Mouse (Mus musculus): Measurements from ENCODE around the gene Nt5m.

The Nt5m gene

DNA sequence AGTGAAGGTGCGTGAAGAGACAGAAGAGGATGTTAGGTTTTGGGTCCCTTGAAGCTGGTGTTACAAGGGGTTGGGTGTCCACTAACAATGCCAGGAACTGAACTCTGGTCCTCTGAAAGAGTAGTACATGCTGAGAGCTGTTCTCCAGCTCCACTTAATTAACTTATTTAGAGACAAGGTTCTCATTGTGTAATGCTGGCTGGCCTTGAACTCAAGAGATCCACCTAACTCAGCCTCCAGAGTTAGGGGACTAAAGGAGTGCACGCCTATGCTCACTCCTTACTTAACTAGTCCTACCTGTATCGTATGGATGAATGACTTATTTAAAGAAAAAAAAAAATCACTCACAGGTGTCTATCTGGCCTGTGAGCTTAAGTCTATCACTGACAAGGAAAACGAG lies 821 bp upstream of the Nt5m start:
- in situ Hi-C loops (cut with MboI; ENCODE audit: low sequenced_read_pairs) = no loop called here

DNA sequence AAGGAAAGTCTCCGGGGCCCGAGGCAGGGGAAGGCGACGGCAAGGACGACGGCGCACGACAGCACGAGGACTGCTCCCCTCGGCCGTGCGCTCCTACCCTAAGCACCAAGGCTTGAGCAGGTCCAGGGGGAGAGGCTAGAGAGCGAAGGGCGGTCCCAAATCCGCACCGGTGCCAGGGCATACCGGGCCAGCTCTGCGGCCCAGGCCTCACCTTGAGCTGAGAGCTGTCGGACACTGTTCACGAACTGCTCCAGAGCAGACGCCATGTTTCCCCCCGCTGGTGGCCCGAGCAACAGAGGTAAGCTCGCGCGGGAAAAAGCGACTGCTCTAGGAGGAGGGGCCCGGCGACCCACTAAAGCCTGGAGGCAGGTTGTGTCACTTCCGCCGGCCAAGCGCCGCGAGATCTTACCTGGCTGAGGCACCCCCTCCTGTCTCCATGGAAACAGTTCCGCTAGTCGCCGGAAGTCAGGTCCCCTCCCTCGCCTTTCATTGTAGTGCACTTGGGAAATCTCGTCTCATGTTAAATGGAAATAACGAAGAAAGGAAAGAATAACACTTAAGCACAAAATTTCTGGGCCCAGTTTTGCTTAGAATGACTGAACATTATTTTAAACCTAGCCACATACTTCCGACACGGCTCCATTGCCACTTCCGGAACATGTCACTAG lies 346 bp downstream of the Nt5m start, which contains the start of gene Cops3:
Gene Cops3, minus strand, starts transcription at position 380 of the 668 bp plus-strand sequence.
- in situ Hi-C loops (cut with MboI; ENCODE audit: low sequenced_read_pairs) = no loop called here

DNA sequence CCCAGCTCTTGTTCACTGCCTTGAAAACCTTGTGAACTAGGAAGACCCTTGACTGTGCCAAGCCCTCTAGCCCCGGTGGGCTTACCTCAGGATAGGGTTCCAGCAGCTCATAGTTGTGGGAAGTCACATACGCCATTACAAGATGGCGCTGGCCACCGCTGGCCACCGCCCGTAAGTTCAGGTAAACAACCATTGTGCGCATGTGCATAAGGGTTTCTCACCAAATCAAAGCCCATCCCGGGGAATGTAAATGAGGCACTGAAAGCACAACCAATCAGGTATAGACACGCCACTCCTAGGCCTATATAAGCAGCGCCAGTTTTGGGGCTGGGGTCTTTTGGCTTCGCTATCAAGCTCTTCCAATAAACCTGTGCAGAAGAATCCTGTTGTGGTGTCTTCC lies 7.1 kb downstream of the Nt5m start:
- in situ Hi-C loops (cut with MboI; ENCODE audit: low sequenced_read_pairs) = no loop called here

DNA sequence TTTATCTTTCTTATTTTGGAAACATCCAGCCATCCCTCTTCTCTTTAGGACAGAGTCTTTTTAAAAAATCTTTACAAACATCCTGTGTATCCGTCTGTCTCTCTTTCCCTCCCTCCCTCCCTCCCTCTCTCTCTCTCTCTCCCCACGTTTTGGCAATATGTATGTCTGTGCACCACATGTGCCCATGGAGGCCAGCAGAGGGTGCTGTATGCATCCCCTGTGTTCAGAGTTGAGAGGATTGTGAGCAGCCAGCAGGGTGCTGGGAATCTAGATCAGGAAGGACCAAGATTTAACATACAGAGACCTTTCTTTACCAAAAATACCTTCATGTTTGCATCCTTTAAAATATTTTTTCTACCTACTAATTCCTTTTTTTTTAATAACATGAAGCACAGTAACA lies 7.9 kb downstream of the Nt5m start:
- in situ Hi-C loops (cut with MboI; ENCODE audit: low sequenced_read_pairs) = no loop called here

DNA sequence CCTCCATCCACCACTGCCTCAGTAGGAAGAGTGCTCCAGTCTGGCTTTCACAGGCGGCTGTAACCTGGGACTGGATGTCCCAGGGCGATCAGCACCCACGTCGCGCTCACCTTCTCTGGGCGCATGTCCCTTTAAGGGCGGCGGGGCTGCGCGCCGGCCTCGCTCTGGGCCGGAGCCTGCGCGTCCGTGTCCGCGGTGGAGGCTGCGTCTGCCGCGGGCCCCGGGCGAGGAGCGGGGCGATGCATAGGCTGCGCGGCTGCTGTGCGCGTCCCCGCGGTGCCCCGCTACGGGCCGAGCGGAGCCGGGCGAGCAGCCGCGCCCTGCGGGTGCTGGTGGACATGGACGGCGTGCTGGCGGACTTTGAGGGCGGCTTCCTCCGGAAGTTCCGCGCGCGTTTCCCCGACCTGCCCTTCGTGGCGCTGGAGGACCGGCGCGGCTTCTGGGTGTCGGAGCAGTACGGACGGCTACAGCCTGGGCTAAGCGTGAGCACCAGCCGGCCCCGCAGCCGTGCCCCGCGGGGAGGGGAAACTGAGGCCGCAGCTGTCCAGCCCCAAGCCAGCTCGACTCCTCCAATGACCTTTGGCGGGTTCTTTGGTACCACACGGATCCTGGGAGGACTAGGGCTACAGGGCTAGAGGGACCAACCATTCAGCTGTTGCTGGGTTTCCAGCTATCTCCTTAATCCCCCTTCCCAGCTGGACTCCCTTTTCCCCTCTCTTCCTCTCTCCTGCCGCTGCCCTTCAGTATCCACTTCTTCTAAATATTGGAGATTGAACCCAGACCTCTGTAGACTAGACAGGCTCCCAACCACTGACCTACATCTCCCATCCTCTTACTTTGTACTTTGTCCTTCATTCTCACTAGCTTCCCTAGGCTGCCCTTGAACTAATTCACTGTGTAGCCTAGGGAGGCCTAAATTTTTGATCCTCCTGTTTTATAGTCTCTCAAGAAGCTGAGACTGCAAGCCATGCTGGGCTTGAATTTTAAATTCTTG lies 8.9 kb downstream of the Nt5m start:
- in situ Hi-C loops (cut with MboI; ENCODE audit: low sequenced_read_pairs) = no loop called here

DNA sequence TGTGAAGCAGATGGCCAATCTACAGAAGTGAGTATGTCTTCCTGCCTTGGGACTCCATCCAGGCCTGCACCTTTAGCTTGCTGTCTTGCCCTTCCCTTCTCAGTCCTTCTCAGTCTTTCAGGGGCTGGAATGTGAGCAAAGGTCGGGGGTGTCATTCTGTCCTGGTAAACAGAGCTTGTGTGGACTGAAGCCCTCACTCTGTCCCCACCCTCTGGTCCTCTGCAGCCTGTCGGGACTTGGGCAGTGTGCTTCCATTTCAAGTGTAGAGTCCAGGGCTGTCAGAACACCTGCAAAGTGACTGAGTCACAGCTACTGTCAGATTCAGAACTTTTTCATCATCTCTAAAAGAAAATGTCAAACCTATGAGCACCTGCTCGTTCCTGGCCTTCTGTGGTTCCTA lies 13.6 kb downstream of the Nt5m start:
- in situ Hi-C loops (cut with MboI; ENCODE audit: low sequenced_read_pairs) = no loop called here

DNA sequence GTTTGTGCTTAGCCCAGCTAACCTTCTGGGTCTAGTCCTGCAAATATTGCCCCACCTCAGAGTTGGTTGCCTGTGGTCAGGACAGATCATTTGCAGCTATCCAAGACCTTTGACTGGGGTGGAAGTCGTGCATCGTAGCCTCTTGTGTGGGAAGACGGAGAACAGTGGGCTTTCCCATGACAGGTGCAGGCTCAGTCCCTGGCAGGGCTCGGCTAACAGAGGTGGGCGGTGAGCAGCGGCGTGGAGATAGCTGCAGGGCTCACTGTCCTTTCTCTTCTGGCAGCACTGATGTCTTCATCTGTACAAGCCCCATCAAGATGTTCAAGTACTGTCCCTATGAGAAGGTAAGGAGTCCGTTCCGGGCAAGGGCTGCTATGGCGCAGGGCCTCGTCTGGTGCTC lies 21.2 kb downstream of the Nt5m start:
- in situ Hi-C loops (cut with MboI; ENCODE audit: low sequenced_read_pairs) = no loop called here

DNA sequence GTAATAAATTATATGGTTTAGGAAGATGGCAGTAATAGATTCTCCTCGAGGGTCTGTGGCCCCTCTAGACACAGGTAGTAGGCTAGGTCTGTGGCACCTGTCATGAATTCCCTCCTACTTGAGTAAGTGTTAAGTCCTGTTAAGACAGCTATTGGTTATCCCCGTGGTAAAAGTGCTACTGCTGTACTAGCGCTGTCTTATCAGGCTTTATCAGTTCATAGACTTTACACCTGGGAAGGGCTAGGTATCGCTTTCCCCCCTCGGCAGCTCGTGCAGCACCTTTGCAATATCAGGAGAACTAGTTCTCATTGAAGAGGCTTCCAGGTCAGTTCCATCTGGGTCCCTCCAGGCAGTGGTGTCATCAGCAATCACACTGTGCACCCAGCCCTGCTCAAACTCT lies 25.1 kb downstream of the Nt5m start:
- in situ Hi-C loops (cut with MboI; ENCODE audit: low sequenced_read_pairs) = no loop called here

DNA sequence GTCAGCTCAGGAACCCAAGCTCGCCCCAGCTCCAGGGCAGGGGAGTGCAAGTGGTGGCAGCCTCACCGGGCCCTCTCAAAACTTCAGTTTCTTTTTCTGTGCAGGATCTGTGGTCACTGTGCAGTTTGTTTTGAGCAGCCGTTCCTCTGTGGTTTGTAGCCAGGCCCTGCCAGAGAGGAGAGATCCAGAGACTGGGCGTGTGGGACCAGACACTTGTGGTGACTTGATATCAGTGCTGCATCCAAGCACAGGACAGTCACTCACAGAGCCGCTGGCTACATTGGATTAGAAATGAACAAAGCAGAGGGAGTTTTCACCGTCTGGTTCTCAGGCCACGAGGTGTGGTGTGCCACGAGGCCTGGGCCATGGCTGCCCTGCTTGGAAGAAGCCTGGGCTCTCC lies 32.9 kb downstream of the Nt5m start:
- in situ Hi-C loops (cut with MboI; ENCODE audit: low sequenced_read_pairs) = loop anchor here (10.0 kb wide), 1 partner anchor 203 kb away; no protein-coding TSS in a partner anchor

DNA sequence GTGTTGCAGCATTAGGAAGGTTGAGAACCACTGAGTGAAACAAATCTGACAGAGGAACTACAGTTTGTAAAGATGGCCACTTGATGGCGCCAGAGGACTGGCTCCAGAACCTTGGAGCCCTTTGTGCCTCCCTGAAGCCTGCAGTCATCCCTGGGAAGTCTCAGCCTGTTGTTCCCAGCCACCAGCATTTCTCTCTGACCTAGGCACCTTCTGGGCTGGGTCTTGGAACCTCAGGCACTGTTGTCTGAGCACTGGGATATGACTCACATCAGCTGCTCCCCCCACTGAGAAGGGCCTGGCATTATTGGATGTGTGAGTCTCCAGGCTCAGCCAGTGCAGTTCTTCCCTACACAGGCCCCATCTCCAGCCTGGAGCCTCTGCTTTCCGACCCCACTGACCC lies 40.8 kb downstream of the Nt5m start:
- in situ Hi-C loops (cut with MboI; ENCODE audit: low sequenced_read_pairs) = no loop called here

DNA sequence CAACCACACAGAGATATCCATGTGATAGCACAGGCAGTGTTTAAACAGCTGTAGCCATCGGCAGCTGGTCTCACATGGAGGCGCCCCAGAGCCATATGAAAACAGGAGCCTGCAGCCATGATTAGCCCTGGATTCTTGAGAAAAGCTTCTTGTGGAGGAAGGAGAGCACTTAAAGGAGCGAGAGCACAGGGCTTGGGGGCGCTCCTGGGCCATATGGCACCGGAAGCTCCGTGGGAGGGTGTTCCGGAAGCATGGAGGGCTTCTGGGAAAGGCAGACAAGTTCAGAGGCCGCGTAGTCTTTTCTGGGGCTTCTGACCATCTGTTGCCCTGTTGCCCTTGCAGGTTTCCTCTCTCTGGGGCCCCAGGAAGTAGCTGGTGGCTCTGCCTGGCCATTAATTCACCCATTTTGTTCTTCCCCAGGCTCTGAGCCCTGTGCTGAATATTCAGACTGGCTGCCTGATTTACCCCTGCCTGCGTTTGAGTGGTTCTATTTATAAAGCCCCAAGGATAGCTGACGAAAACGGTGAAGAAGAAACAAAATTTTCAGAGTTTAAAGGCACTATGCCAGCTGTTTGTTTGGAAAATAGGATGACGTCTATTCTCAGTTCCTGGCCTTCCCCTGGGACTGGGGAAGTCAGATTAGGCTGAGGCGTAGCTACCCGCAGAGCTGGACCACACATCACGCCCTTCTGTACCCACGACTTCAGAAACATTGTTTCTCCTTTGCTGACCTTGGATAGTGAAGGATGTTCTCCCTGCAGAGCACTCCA lies 46.2 kb downstream of the Nt5m start:
- in situ Hi-C loops (cut with MboI; ENCODE audit: low sequenced_read_pairs) = no loop called here

DNA sequence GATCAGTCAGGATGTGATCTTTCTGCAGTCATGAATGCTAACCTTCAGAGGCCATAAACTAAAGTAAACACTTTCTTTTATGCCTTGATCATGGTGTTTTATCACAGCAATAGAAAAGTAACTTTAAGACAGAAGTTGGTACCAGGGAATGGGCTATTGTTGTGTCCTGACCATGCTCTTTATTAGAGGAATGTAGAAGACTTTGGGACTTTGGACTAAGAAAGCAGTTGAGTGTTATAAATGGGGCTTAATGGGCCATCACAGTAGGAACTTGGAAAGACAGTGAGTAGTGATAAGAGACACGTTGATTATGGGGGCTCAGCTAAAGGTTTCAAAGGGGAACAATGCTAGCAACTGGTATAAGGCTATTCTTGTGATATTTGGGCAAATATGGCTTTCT lies 47.7 kb downstream of the Nt5m start:
- in situ Hi-C loops (cut with MboI; ENCODE audit: low sequenced_read_pairs) = no loop called here

DNA sequence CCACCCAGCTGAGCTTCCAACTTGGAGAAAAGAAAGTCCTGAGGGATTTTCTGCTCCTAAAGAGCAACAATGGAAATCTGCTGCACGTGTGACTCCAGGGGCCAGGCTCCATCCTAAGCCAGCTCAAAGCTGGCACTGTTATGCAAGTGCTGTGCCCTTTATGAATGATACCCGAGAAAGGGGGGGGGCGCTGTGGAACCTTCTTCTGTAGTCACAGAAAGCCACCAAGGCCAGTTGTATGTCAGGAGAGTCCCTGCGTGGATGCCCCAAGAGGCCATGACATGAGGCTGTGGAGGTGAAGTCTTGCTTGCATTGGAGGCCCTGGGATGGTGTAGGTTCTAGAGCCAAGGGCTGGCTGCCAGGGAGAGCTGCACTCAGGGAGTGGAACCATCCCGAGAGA lies 48.9 kb downstream of the Nt5m start:
- in situ Hi-C loops (cut with MboI; ENCODE audit: low sequenced_read_pairs) = no loop called here

DNA sequence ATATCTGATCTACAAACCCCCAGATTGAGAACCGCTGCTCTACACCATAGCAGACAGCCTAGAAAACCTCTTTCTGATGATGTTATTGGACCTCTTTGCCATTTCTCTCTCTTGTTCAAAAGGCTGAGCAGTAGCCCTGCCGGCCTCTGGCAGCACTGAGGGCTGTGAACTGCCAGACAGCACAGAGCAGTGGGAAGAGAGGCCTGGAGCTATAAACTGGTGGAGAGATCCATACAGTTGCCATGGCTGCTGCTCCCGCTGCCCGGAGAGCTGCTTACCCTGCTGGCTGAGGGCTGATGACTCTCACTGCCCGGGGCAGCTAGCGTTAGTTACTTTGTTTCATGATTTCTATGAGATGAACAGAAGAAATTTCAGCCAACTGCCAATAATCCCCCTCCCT lies 52.6 kb downstream of the Nt5m start:
- in situ Hi-C loops (cut with MboI; ENCODE audit: low sequenced_read_pairs) = no loop called here

DNA sequence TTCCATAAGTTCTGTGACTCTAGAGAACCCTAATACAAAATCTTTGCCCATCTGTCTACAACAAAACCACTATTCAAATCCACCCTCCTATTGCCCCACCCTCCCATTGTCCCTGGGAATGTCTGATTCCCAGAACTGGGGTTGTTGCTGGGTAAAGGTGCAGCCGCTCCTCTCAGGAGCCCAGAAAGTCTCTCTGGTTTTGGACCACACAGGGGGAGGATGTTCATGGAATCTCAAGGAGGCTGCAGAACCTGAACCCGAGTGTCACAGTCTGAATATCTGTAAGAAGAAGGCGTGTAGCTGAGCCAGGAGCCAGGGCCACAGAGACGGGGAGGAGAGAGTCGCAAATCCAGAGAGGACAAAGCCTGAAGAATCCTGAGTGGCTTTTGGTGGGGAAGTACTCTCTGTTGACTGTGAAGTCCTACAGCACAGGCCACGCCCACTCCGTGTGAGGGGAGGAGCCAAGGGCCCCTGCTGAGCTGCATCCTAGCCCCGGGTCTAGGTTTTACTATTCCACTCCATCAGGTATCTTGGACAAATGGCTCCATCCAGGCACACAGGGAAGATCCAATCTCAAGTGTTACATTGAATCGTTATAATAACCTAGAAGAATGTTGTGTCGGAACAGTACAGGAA lies 54.0 kb downstream of the Nt5m start:
- in situ Hi-C loops (cut with MboI; ENCODE audit: low sequenced_read_pairs) = no loop called here

DNA sequence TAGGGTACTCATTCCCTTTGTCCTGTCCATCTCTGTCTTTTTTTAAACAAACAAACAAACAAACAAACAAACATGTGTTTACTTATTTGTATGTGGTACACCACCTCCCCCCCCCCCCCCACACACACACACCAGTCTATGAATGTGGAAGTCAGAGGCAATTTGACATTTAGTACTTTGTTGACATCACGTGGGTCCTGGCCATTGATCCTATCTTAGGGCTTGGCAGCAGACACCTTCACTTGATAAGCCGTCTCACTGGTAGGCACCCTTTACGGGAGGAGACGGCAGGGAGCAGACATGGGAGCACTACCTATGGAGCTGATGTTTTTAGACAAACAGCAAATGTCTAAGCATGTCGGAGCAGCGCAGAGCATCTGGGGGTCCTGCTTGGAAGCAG lies 55.7 kb downstream of the Nt5m start:
- in situ Hi-C loops (cut with MboI; ENCODE audit: low sequenced_read_pairs) = no loop called here

DNA sequence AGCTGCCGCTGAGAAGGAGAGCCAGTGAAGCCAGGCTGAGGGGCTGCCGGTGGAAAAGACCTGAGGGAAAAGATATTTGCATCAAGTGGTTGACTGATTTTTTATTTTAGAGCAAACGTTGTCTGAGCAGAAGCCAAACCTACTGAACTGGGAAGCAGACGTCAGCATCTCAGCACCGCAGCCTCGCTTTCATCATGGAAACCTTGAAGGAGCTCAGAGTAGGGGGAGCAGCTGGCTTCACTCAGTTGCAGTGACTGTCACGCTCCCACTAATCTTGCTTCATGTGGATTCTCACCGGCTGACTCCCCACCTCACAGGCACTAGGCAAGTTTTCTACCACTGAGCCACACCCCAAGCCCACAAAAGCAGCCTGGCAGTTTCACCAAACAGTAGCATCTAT lies 56.1 kb downstream of the Nt5m start:
- in situ Hi-C loops (cut with MboI; ENCODE audit: low sequenced_read_pairs) = no loop called here

DNA sequence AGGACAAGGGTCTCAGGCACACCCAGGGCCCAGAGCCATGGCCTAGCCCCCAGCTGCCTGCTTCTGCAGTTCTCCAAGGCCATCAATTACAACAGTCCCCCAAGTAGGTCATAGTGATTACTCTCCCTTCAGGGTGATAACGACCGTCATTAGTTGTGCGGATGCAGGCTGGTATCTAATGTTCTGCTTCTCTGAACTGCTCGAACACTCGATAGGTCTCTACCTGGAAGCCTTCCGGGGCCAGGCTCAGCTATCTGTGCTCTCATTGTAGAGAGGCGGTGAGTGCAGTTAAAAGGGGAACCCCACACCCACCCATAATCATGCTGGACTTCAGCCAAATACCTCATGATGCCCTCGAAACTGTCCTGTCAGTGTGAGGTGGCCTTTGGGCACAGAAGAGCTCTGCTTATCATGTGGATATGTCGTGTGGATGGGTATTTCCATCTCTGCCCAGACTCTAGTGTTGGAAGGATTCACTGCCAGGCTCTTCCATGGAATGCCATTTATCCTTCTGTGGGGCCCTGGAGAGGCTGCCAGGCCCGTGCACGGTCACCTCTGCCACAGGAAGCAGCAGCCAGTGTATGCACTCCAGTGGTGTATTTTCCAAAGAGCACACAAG lies 58.8 kb downstream of the Nt5m start:
- in situ Hi-C loops (cut with MboI; ENCODE audit: low sequenced_read_pairs) = no loop called here

DNA sequence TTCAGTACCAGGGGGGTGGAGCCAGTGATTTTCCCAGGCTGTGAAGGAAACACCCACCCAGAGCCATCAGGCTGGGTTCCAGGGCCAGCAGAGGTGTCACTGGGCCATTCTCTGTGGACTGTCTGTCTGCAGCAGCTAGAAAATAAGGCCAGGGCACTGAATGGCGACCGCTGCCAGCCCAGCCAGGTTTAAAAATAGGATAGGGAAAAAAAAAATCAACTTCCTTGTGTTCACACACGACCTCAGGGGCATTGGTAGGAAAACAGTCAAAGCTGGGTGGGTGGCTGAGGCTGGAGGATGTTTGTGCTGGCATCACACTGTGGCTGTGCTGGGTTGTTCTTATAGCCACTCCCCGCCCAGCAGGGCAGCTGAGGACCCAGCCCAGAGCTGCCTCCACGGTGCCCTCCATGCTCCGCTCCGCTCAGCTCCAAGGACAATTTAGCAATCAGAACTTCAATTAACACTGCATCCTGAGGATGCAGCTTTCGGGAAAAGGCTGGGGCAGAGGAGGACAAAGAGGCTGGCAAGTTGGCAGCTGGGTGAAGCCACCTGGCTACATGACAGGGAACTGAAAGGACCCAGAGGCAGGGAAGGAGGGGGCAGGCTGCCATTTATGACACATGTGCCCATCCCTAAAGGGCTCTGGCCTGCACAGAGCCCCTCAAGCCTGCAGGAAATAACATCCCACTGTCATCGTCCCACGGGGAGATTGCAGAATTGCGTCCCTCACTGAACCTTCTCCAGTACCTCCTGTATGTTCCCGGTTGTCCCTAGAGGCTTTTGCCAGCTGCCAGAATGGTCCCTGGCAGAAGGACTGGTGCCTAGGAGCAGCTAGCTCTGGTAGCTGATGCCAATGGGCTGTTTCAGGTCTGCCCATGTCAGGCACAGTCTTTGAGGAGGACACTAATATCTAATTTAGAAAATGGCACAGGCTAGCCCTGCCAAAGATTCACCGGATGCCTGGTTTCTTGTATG lies 60.8 kb downstream of the Nt5m start:
- in situ Hi-C loops (cut with MboI; ENCODE audit: low sequenced_read_pairs) = no loop called here
